Mouse (Mus musculus) urinary bladder, adult 2 months (tissue): Measurements from ENCODE around the gene Spata9. TPM values are rescaled to one million over a fixed set of nuclear protein-coding genes. Genes with fewer than 3 reads are reported as not detected.
"Not testable (repeated sequence)": the region's sequence is repeated elsewhere in the genome, so short reads cannot be mapped to it uniquely, and the experiment has no call there.

ENCODE experiments used
- DNase-seq: peaks from one replicate; pipeline ENCODE4 v3.0.0; 2022; ENCODE audit warnings: low spot score
- polyA plus RNA-seq: library from polyadenylated mRNA; depleted of rRNA; stranded (reverse); fragments of >200 nt; gene quantifications from 2 replicates; pipeline ENCODE4 v1.2.3, GENCODE M21; 2012; rRNA removed

The Spata9 gene
- polyA plus RNA-seq, result not detected in 2 replicates

DNA sequence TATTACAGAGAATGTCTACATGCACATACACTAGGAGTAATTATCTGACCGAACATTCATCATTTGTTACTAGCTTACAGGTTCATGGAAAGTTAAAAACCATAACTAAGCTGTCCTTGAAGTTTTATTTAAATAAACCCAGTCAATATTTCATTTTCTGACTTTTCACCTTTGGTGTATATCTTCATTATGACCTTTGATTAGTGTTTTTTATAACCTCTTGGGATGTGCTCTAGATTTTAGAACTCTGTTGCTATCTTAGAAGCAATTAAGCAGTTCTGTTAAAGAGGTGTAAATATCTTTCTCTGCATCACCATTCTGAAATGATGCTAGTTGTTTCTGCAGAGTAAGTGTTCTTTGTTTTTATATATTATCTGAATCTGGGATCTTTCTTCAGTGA lies at the start of gene Spata9:
Gene Spata9, plus strand, starts transcription at position 301 of the 400 bp plus-strand sequence.
- no peak for DNase-seq

DNA sequence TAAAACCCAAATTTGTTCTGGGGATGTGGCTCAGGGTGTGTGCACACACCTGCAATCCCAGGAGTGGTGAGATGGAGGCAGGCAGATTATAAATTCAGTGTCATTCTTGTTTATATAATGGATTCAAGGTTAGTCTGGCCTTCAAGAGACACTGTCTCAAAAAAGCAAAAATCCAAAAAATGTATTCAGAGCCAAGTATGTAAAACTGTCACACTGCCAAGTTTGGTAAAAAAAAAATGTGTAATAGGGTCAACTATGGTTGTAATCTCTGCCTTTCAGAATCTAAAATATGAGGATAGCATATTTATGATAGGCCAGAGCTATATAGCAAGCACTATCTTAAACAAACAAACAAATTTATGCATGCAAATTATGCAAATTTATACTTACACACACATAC lies 39.0 kb upstream of the Spata9 start:
- DNase-seq, result no peak

DNA sequence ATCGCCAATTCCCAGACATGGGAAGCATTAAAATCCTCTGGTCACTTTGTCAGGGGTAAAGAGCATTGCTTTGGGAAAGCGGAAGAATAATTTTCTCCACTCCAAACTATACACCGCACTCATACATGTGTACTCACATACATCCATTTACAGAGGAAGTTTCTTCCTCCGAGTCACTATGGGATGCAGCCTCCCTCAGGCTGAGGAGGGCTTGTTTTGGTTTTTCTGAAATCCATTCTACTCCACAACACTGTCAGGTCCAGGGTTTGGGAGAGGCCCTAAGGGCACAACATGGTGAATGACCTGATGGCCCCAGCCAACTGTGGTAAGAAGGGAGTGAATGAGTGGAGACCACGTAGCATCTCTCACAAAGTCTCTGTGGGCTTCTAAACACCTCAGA lies 37.9 kb upstream of the Spata9 start:
- not testable (repeated sequence) for DNase-seq

DNA sequence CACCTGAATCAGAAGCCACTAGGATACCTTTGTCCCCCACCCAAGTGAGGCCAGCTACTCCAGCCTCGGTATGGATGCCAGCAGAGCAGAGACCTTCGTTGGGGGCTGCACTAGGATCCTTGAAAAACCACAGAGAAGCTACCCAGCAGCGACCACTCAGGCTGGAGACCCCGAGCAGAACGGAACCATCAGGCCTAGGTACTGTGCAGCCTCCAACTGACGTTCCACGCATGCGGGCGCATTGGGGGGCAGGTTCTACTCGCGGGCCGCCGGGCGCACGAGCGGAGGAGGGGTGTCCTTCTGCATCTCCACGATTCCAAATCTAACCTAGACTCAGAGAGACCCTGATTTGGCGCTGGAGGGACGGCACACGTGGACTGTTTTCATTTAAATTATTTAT lies 36.9 kb upstream of the Spata9 start:
- no peak for DNase-seq

DNA sequence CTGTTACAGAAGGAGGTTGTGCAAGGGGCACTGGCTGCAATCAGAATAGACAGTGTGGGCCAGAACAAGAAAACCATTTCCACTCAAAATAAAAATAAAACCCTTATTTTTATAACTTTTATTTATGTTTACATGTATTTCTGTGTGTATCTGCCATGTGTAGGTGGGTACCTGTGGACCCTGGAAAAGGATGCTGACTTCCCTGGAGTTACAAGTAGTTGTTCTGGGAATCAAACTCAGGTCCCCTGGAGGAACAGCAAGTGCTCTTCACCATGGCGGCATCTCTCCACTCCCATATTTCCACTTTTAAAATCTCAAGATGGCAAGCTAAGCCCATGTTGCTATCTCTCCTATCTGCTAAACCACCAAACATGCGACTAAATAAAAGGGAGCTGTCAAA lies 36.3 kb upstream of the Spata9 start:
- no peak for DNase-seq

DNA sequence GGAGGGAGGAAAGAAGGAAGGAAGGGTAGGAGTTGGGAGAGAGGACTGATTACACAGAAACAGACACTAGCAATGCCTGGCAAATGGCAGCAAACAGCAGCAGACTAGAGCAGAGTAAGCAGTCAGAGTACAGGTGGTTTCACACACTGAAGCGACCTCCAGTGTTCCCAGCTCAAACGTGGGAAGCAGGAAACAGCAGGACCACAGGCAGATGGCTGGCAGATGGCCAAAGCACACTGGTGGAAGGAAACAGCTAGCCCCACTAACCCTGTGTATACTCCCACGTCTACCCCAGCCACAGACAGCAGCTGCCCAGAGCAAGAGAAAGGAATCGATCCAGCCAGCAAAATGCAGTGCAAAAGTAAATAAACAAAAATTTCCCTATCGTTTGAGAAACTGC lies 35.9 kb upstream of the Spata9 start:
- no peak for DNase-seq

DNA sequence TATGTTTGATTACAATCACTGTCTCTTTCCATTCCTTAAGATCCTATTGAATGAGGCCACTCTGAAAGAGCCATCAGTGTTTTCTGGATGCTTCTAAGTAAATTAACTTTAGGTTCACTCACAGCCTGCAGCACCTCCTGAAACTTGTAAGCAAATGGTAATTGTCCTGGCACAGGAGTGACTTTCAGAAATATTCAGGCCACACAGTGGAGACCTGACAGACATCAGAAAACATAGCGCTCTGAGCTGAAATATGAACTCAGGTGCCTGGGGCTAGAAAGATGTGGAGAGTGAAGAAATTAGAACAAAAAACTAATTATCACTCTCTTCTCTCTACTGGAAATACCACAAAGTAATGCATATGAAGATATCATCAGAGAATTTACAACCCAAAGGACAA lies 33.7 kb upstream of the Spata9 start:
- no peak for DNase-seq

DNA sequence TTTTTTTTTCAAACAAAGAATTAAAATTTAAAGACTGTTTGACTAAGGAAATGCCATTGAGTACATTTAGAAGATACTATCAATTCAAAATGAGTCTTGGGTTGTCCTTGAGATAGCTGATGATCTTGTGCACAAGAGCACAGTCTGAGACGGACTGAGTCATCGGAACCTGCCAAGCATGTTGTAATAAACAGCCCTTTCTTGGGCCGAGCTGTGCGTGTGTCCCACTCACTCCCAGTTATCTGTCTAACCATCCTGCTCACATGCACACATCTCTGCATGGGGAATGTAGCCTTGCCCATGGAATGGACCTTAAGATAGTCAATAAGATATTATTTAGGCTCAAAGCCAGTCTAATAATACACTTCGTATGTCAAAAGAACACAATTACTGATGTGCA lies 28.1 kb upstream of the Spata9 start:
- no peak for DNase-seq

DNA sequence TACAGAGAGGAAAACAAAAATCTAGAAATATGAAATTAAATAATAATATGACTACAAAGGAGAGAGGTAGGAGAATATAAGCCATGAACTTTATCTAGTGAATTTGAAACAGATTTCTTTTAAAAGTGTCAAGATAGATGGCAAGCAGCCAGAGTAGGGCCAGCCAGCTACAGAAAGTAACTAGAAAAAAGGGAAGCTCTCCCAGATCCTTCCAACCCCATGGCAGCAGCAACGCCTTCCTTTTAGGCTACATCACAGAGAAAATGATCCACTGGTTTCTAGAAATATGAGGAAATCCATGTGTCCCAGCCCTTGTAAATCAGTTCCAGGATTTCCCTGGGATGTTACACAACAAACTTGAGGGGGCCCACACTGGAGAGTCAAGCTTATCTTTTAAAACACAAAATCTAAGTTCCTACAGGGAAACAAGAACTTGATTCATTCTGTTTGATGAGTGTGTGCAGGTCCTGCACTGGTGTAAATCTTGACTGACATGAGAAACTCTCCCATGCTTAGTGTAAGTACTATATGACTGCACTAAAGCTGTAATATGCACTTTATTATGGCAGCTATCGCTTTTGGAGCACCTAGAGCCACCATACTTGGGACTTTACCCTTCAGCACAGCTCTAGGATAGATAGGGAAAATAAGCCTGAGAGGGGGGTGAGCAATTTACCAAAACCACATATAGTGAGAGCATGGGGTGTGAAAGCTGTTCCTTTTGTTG lies 26.0 kb upstream of the Spata9 start:
- DNase-seq, result no peak

DNA sequence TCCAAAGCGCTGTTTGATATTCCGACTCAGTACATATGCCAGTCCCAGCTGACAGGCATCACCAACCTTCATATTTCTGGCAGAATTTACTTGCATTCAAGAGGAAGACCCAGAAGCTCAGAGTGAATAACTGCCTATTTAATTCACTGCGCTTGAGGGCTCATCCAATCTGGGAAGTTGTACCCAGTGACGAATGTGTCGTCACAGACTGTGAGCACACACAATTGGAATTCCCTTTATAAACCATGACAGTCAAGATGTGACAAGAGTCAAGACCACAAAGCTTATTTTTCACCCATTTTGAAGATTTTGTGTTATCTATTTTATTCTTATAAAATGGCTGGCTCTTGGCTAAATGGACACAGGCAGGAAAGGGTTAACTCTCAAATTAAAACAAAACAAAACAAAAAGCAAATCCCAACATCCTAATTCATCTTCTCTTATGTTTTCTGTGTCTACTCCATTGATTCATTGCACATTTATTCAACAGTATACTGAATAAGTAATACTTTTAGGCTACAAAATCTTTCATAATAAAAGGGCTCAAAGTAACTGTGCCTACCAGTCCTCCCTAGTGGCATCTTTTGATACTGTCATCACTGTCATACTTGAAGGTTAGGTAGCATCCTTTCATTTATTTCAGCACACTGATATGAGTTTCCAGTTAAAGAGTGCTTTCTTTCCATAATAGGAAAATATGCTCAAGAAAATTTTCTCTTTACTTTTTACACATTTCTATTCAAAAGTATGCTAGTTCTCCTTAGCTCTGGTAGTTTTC lies 25.2 kb upstream of the Spata9 start:
- no peak for DNase-seq

DNA sequence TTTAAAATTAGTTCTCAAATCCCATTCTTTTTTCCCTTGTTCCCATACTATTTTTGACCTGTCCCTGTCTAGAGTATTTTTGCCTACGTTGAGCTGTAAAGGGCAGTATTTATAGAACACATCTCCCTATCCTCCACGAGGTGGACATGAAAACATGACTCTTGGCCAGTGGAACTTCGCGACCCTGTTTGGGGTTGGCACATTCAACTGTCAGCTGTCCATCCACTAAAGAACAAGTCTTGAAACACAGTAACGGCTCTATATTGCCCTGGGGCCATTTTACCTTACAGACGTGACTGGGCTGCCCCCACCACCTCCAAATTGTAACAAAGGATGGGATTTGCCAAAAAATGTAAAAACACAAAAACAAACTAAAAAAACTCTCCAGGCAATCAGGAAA lies 24.2 kb upstream of the Spata9 start:
- no peak for DNase-seq

DNA sequence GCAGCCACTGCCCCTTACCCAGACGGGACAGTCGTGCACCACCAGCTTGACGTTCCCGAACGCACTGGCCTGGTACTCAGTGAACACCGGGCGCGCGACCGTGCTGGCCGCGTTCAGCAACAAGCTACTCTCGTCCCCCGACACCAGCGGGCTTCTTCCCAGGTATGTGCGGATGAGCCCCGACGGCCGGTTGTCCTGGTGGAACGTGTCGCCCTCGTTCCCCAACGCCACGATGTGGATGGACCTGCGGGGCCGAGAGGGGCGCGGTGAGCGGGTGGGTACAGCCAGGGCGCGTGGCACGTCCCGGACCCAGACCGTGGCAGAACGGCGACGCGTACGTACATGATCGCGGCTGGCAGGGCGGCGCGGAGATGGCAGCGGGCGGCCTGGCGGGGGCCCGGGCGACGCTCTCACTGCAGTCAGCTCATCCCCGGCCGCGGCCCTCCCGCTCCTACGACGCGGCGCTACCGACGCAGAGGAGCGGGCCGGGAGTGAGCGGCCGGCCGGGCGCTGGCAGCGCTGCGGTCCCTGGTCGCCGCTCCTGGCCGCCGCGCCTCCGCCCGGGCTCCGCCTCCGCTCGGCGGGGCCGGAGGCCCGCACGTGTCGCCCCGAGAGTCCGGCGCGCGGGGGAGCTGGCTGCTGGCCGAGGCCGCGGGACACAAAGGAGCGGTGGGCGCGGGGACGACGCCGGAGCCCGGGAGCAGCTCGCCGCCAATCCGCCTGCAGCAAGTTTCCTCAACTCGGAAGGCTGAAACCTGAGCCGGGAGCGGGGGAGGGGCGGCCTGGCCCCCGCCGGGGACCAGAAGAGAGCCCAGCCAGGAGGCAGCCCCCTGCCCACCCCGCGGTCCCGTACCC lies 23.5 kb upstream of the Spata9 start, which contains the start of gene Rhobtb3:
Gene Rhobtb3, minus strand, starts transcription at position 737 of the 855 bp plus-strand sequence.
- DNase-seq, result peak; percentile 70

DNA sequence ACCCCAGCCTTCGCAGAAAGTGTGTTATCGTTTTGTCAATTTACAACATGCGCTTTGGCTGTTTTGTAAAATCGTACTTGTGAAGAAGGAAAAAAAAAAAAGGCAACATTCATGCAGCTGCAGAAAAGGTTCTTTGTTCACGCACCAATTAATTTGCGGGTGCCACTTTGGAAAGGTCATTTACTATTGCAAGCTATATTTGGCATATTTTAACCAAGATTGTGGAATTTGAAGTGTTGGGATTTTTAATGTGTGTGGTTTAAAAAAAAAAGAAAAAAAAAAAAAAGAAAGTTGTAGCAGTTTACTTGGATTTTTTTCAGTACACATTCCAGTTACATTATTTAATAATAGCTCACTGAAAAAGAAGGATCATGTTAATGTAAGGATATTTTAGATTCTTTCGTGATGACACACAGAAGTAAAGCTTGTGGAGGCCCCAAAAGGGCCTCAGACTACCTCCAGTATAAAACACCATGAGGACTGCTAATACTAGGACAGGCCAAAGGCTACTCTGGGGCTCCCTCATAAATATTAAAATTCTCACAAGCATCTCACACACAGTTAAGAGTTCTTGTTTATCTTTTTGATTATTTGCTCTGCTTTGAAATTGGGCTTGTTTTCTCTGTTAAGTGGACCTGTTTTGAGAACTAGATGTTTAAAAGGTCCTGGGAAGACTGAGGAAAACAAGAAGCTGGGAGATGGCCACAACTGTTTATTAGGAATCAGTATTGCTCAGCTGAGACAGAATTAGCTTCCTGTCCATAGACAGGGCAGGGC lies 22.7 kb upstream of the Spata9 start:
- DNase-seq, result no peak

DNA sequence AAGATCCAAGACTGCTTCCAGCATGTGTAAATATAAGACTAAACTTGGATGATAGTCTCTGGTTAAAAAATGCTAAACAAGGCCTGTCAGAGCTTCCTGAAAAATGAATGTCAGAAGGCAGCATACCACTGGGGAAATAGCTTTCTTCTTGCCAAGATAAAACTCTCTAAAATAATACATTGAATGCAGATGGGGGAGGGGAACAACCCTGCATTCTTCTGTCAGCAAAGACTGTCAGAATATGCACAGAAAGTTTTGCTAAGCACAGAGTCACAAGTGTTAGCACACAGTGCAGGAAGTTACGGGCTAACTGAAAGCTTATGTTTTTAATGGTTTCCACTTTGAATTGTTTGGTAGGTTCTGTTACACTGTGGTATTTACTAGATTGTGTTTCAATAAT lies 16.7 kb upstream of the Spata9 start:
- DNase-seq, result no peak

DNA sequence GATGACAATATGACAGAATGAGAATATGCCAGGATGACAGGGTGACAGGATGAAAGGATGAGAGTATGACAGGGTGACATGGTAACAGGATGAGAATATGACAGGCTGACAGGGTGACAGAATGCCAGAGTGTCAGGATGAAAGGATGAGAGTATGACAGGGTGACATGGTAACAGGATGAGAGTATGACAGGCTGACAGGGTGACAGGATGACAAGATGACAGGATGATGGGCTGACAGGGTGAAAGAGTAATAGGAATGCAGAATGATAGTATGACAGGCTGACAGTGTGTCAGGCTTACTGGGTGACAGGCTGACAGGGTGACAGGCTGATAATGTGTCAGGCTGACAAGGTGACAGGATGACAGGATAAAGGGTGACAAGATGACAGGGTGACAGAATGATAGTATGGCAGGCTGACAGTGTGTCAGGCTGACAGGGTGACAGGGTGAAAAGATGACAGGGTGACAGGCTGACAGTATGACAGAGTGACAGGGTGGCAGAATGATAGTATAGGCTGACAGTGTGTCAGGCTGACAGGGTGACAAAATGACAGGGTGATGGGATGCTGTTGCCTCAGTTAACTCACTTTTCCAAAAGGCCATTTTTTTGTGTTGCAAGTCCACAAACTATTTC lies 11.5 kb upstream of the Spata9 start:
- no peak for DNase-seq

DNA sequence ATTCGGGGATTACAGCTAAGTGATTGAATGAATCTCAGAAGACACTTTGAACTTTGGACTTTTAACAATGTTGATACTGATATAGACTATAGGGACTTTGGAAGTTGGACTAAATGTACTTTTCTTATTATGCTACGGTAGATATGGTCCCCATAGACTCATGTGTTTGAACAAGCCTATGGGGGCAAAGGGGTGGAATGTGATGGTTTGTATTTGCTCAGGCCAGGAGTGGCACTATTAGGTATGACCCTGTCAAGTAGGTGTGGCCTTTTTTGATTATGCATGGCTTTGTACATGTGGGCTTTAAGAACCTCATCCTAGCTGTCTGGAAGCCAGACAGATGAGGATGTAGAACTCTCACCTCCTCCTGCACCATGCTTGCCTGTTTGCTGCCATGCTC lies 7.5 kb downstream of the Spata9 start:
- DNase-seq, result no peak

DNA sequence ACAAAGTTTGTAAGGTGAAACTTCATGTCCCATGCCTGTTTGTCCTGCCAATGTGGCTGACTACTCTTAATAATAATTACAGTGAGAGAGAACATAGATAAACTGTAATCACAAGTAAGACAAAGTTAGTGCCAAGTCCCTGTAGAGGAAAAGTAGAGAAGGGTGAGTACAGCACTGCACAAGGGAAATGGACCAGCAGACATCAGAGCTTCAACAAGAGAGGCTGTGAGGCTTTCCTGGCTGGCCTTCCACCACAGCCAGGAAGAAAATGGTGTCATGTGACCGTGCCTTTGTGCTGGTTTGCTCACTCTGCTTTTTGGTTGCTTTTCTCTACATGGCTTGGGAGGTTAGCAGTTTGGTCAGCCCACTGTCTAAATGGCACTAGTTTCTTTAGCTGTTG lies 8.7 kb downstream of the Spata9 start:
- no peak for DNase-seq

DNA sequence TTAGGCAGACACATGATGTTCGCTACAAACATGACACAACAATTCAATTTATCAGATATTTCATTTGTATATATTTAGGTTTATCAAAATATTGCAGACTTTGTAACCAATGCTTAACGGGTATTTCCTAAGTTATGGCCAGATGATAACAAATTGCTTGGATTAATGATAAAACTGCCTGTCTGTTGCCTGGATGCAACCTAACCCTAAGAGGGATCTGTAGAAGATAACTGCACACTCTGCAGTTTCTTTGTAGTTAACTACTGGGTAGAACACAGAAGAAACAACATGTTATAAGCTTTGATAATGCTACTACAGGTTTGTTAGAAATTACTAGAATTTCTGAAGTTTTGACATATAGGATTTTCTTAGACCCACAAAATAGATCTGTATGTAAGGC lies 9.3 kb downstream of the Spata9 start:
- no peak for DNase-seq

DNA sequence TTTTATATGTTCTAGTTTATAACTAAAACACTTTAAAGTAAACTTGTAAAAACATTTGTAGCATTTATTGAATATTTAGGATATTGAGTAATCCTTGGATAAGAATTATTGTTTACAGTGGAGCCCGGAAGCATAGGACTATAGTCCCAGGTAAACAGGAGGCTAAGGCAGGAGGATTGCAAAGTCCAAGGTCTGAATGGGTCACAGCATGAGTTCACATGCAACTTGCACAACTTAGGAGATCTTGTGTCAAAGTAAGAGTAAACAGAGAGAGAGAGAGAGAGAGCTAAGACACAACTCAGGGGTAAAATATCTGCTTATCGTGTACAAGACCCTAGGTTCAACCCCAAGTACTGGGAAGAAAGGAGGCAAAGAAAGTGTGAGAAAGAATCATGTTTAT lies 9.7 kb downstream of the Spata9 start:
- no peak for DNase-seq

DNA sequence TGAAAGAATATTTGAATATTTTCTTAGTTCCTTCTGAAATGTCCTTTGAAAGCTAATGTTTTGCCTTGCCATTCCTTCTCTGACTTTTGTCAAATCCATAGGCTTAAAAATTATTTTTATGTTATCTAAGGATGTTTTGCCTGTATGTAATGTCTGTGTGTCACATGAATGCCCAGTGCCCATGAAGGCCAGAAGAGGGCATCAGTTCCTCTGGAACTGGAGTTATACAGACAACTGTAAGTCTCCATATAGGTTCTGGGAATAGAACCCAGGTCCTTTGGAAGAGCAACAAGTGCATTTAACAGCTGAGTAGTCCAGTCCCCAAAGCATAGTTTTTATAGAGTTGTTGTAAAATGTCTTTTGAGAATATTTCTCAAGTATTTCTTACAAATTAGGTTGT lies 15.0 kb downstream of the Spata9 start:
- DNase-seq, result no peak

DNA sequence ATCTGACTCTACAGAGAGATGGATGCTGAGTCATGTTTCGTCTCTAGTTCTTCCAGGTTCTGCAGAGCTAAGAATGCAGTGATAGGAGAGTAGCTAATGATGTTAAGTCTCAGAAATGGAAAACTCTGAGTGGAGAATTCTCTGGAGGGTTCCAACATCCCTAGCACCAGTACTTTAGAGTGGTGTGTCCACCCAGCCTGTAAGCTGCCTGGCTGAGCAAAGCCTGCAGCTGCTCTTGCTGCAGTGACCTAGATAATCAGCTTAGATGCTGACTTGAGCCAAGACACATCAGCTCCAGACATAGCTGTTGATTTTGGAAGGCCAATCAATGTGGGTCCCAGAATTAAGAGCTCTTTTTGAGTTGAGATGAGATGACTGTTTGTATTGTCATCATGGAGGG lies 21.1 kb downstream of the Spata9 start:
- no peak for DNase-seq
